Mouse (Mus musculus) heart, embryonic 12.5 days (tissue): ENCODE measurements around the gene Pou4f1. TPM values are rescaled to one million over a fixed set of nuclear protein-coding genes. Genes with fewer than 3 reads are reported as not detected.

Experiments
- ATAC-seq: fragments of 200-750 bp; cut with Nextera tagmentation; 2 replicates; pipeline ENCODE4 v1.8.0; 2017; ENCODE audit warnings: moderate TSS enrichment, moderate library complexity; ENCODE audit not compliant: insufficient number of reproducible peaks, low FRiP score
- H3K27ac ChIP-seq: fragments of 300-500 bp; sonication (generic); 2 replicates; pipeline ENCODE4 v1.5.1; 2016; ENCODE audit warnings: mild to moderate bottlenecking, moderate library complexity; ENCODE audit not compliant: poor library complexity, severe bottlenecking
- H3K27me3 ChIP-seq: fragments of 300-500 bp; sonication (generic); replicated peaks from 2 replicates; pipeline ENCODE4 v1.6.1; 2016; ENCODE audit warnings: mild to moderate bottlenecking, moderate library complexity
- H3K36me3 ChIP-seq: fragments of 300-500 bp; sonication (generic); 2 replicates; pipeline ENCODE4 v1.6.1; 2016; ENCODE audit warnings: mild to moderate bottlenecking, moderate library complexity
- H3K4me1 ChIP-seq: fragments of 300-500 bp; sonication (generic); replicated peaks from 2 replicates; pipeline ENCODE4 v1.6.1; 2016; ENCODE audit warnings: mild to moderate bottlenecking
- H3K4me2 ChIP-seq: fragments of 300-500 bp; sonication (generic); 2 replicates; pipeline ENCODE4 v1.6.1; 2016; ENCODE audit warnings: mild to moderate bottlenecking, moderate library complexity
- H3K4me3 ChIP-seq: fragments of 300-500 bp; sonication (generic); 2 replicates; pipeline ENCODE4 v1.5.1; 2016; ENCODE audit warnings: mild to moderate bottlenecking
- H3K9ac ChIP-seq: fragments of 300-500 bp; sonication (generic); 2 replicates; pipeline ENCODE4 v1.6.1; 2016; ENCODE audit warnings: mild to moderate bottlenecking, moderate library complexity
- H3K9me3 ChIP-seq: fragments of 300-500 bp; sonication (generic); replicated peaks from 2 replicates; pipeline ENCODE4 v1.6.1; 2016; ENCODE audit warnings: mild to moderate bottlenecking, moderate library complexity
- WGBS: fragments of 180-500 bp; shearing (Covaris S2); methylation state at CpG from one replicate; pipeline ENCODE4 v1.1.7; 2016; 5-methylcytosine and 5-hydroxymethylcytosine counted together
- polyA plus RNA-seq: library from polyadenylated mRNA; unstranded; fragments of >200 nt; fragmentation: Nextera tagmentation; extraction: Ambion mirVana; gene quantifications from 2 replicates; pipeline ENCODE4 v1.2.1, GENCODE M21; 2016

Pou4f1 gene
- polyA plus RNA-seq, 1 experiment from 2014 or later = not detected

- WGBS = 2% methylated on average over 5 of the region's 5 CpGs
- Histone ChIP-seq H3K9ac (no peak overlapping the region), H3K4me2 (no peak overlapping the region), H3K4me3 (no peak overlapping the region), H3K9me3 (no peaks in the 10 kb centered on the region), H3K27ac (no peak overlapping the region), H3K36me3 (no peaks in the 10 kb centered on the region), H3K27me3 (peaks cover 80% of the 10 kb centered on the region), H3K4me1 (peaks cover 21% of the 10 kb centered on the region)
- no peak for ATAC-seq
Measured at GRCm38 (mm10) chr14:104464841-104465240, 3.0 kb downstream of the Pou4f1 start.

- H3K9ac ChIP-seq = no peak overlapping the region
- no peaks in the 10 kb centered on the region for H3K36me3 ChIP-seq
- H3K4me1 ChIP-seq = peaks cover 21% of the 10 kb centered on the region
- H3K27ac ChIP-seq = no peak overlapping the region
- H3K4me3 ChIP-seq = no peak overlapping the region
- H3K4me2 ChIP-seq = no peak overlapping the region
- H3K9me3 ChIP-seq = no peaks in the 10 kb centered on the region
- peaks cover 81% of the 10 kb centered on the region for H3K27me3 ChIP-seq
- WGBS = 7% methylated on average over 5 of the region's 5 CpGs
- ATAC-seq = no peak
Measured at GRCm38 (mm10) chr14:104463631-104464250, 4.1 kb downstream of the Pou4f1 start.

- Histone ChIP-seq H3K4me2 (no peak overlapping the region), H3K9ac (no peak overlapping the region), H3K27me3 (peaks cover 78% of the 10 kb centered on the region), H3K4me1 (peaks cover 14% of the 10 kb centered on the region), H3K4me3 (no peak overlapping the region), H3K9me3 (no peaks in the 10 kb centered on the region), H3K27ac (no peak overlapping the region), H3K36me3 (no peaks in the 10 kb centered on the region)
- ATAC-seq = no peak
- WGBS = 3% methylated on average over 10 of the region's 10 CpGs
Measured at GRCm38 (mm10) chr14:104461286-104462240, 6.2 kb downstream of the Pou4f1 start.

- Histone ChIP-seq H3K4me3 (peak overlapping the region; percentile 39), H3K4me1 (peaks cover 8% of the 10 kb centered on the region), H3K27me3 (peaks cover 69% of the 10 kb centered on the region), H3K4me2 (peak overlapping the region; percentile 63), H3K27ac (no peak overlapping the region), H3K9ac (no peak overlapping the region), H3K36me3 (no peaks in the 10 kb centered on the region), H3K9me3 (no peaks in the 10 kb centered on the region)
- ATAC-seq = peak; percentile 73
- WGBS = under 1% methylated on average over 54 of the region's 59 CpGs
Measured at GRCm38 (mm10) chr14:104460325-104461285, 7.2 kb downstream of the Pou4f1 start.

- Histone ChIP-seq H3K27me3 (peaks cover 66% of the 10 kb centered on the region), H3K4me3 (no peak overlapping the region), H3K36me3 (no peaks in the 10 kb centered on the region), H3K4me1 (peaks cover 6% of the 10 kb centered on the region), H3K9ac (no peak overlapping the region), H3K4me2 (no peak overlapping the region), H3K27ac (no peak overlapping the region), H3K9me3 (no peaks in the 10 kb centered on the region)
- ATAC-seq = no peak
- under 1% methylated on average over 25 of the region's 25 CpGs for WGBS
Measured at GRCm38 (mm10) chr14:104459513-104460111, 8.2 kb downstream of the Pou4f1 start.

- H3K9me3 ChIP-seq = no peaks in the 10 kb centered on the region
- under 1% methylated on average over 19 of the region's 19 CpGs for WGBS
- no peak for ATAC-seq
- no peak overlapping the region for H3K4me2 ChIP-seq
- no peak overlapping the region for H3K4me3 ChIP-seq
- H3K27ac ChIP-seq = no peak overlapping the region
- no peaks in the 10 kb centered on the region for H3K36me3 ChIP-seq
- peaks cover 64% of the 10 kb centered on the region for H3K27me3 ChIP-seq
- no peak overlapping the region for H3K9ac ChIP-seq
- H3K4me1 ChIP-seq = peaks cover 6% of the 10 kb centered on the region
Measured at GRCm38 (mm10) chr14:104458728-104459512, 8.9 kb downstream of the Pou4f1 start.

- Histone ChIP-seq H3K9ac (no peak overlapping the region), H3K36me3 (no peaks in the 10 kb centered on the region), H3K4me2 (no peak overlapping the region), H3K4me1 (peaks cover 6% of the 10 kb centered on the region), H3K27ac (no peak overlapping the region), H3K9me3 (no peaks in the 10 kb centered on the region), H3K27me3 (peaks cover 56% of the 10 kb centered on the region), H3K4me3 (no peak overlapping the region)
- WGBS = 1% methylated on average over 20 of the region's 20 CpGs
- no peak for ATAC-seq
Measured at GRCm38 (mm10) chr14:104457966-104458710, 9.7 kb downstream of the Pou4f1 start.

- 3% methylated on average over 5 of the region's 5 CpGs for WGBS
- H3K4me1 ChIP-seq = peaks cover 6% of the 10 kb centered on the region
- H3K27me3 ChIP-seq = peaks cover 59% of the 10 kb centered on the region
Measured at GRCm38 (mm10) chr14:104456976-104457375, 10.8 kb downstream of the Pou4f1 start.

GRCm38 (mm10) chr14:104453824-104454223 lies 14.0 kb downstream of the Pou4f1 start:
- Histone ChIP-seq H3K4me3 (no peak overlapping the region), H3K36me3 (no peaks in the 10 kb centered on the region), H3K4me2 (no peak overlapping the region), H3K27ac (no peak overlapping the region), H3K27me3 (peaks cover 41% of the 10 kb centered on the region), H3K9ac (no peak overlapping the region), H3K4me1 (no peaks in the 10 kb centered on the region), H3K9me3 (no peaks in the 10 kb centered on the region)
- no peak for ATAC-seq
- 7% methylated on average over 4 of the region's 4 CpGs for WGBS

More at GRCm38 (mm10) chr14:104456976-104457375, 10.8 kb downstream of the Pou4f1 start:
- ATAC-seq = no peak
- Histone ChIP-seq H3K27ac (no peak overlapping the region), H3K36me3 (no peaks in the 10 kb centered on the region), H3K4me2 (no peak overlapping the region), H3K9ac (no peak overlapping the region), H3K4me3 (no peak overlapping the region), H3K9me3 (no peaks in the 10 kb centered on the region)
